Mouse (Mus musculus) kidney, postnatal 25 days (tissue): ENCODE results near the gene Slc25a29.
A peak's percentile ranks its signal among the peaks of the same experiment; 100 is the strongest.

ENCODE experiments used
- DNase-seq, 2 experiments: peaks; one replicate each; pipeline ENCODE4 v3.0.0; 2021; ENCODE audit warnings: mixed read lengths in 2 of 2

Slc25a29 gene

DNA sequence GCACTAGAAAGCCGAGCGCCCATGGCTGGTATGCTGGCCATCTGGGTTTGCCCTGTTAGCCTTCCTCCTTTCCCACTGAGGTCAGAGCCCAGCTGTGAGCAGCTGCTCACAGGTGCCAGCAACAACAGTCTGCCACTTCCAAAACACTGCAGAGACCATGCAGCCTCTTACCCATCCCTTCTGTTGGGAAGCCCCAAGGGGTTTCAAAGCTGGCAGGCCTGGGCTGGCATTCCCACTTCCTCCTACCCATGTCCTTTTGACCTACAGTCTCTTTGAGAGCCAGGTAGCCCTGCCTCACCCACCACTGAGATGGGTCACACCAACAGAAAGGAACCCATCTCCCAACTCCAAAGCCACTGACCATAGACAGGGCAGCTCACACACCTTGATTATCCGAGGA lies 2.3 kb downstream of the Slc25a29 start:
- peak in 1 of 2 experiments; percentile 28 for DNase-seq

DNA sequence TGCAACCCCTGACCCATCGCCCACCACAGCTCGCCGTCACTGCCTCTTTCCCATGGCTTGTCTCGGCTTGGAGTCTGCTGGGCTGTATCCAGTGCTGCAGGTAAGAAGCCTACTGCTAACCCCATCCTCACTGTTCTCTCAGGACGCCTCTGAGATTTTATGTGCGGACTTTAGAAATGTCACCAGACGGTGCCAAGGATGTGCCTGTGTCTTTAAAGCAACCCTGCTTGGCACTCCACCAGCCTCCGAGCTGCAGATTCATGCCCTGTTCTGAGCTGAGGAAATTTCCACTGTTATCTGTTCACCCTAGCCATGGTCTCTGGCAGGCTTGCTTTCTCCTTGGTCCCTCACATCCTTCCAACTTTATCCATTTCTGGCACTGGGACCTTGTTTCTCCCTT lies 2.8 kb downstream of the Slc25a29 start:
- peak; percentile 50 to 57 for DNase-seq

DNA sequence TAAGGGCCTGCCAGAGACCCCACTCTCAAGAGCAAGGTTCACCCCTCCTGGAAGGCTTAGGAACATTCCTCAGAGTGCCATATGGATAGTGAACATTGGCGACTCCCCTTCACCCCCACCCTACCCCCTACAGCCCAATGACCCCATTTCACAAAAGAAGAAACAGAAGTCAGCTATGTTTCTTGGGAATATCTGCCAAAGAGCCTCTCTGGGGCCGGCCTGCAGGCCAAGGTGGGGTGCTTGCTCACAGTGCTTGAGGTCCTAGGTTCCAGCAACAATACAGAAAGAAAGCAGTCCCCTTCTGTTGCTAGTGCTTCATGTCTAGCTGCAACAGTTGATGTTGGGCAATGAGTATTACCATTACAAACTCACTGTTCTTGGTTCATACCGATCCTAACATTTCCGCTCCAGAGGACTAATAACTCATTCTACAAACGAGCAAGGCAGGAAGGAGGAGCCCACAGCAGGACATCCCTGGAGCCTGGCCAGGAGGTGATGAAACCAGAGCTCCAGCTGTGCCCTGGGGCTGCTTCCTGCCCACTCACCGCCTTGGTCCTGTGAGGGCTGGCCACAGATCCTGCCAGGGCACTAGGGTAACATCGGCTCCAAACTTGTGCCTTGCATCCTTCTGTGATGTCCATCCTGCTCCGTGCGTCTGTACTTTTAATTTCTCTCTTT lies 3.6 kb downstream of the Slc25a29 start:
- peak; percentile 87 to 90 for DNase-seq

DNA sequence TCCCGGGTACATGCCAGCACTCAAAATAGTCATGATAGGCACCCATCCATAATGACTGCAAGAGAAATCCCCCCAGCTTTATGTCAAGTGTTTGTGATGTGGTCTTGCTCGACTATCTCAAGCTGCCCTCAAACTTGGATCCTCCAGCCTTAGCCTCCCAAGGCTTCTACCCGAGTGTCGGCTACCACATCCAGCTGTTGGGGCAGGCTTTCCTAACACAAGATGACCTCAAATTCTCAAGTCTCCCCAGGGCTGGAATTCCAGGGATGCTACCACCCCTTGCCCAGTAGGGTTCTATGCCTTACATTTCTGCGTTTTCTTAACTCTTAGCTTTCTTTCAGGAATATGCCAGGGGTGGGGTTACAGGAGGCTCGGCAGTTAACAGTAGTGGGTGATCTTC lies 5.3 kb downstream of the Slc25a29 start:
- peak in 1 of 2 experiments; percentile 18 for DNase-seq

DNA sequence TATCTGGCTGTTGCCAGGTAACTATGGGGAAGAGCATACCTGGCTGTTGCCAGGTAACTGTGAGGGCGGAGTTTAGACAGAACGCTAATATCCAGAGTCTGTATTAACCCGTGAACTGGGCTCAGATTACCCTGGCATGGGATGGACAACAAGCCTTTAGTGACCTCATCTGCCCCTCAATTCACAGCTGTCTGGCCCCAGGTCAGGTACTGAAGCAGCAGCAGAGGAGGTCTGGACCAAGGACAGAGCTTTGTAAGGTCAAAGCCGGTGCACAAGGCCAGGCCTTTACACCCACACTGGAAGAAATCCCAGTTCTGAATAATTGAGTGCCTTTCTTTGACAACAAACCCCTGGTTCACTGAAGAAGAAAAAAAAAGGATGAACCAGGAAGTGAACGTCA lies 6.0 kb downstream of the Slc25a29 start:
- peak in 1 of 2 experiments; percentile 61 for DNase-seq

DNA sequence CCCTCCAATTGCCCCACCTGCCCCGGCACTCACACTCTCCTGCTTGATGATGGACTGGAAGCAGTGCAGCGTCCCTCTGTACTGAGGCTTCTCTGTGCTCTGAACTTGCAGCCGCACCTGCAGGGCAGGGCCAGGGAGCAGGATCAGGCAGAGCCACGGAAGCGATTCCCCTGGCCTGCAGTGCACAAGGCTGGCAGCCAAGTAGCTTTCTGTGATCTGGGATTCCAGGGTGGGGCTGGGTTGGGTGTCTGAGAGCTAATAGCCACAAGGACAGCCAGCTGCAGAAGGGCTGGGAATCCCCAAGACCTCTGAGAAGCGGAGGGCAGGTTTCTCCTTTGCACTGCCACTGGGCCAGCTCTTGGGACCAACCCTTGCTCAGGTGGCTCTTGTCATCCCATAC lies 8.0 kb downstream of the Slc25a29 start:
- no peak for DNase-seq

DNA sequence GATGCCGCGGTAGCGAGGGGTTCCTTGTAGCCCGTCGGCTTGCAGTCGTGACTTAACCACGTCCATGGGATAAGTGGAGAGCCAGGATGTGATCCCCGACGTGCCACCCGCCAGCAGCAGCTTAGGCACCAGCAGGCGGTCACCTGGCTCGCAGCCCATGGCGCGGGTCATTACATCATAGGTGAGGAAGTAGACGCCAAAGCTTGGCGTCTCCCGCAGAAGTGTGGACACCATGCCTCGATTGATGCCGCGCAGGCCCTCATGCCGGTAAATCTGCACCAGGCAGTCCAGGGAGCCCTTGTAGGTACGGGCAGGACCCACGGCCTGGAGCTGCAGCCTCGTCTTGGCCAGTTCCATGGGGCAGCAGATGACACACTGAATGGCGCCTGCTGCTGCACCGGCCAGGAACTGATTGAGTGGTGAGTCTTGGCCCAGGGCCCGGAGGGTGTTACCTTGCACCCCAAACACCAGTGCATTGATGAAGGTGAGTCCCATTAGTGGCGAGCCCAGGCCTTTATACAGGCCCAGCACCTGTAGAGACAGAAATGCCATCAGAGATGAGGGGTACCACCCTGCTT lies 8.6 kb downstream of the Slc25a29 start:
- DNase-seq, result no peak

DNA sequence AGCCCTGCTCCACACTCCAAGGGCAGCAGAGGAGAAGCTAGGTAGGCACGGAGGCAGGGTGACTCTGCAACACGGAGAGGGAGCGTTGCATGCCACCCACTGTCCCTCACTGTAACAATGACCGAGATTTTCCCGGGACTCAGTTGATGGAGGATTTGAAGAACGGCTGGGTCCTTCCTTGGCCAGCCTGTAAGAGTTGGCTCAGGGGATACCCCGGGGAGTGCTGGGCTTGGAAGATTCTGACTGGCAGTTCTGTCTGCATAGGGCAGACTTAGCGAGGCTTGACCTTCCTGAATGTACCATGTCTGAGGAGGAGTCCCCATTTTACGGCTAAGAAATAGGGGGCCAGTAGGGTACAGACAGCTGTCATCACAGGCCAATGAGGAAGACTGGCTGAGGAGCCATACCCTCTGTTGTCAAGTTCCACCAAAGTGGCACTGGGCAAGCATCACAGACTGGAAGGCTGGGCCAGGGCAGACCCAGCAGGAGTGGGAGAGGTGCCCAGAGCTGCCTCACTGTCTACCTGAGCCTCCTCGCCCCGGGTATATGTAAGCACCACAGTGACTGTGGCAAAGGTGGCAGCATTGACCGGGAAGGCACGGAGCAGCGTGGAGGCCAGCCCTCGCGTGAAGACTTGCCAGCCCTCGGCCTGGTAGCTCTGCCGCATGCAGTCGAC lies 9.3 kb downstream of the Slc25a29 start:
- no peak for DNase-seq

DNA sequence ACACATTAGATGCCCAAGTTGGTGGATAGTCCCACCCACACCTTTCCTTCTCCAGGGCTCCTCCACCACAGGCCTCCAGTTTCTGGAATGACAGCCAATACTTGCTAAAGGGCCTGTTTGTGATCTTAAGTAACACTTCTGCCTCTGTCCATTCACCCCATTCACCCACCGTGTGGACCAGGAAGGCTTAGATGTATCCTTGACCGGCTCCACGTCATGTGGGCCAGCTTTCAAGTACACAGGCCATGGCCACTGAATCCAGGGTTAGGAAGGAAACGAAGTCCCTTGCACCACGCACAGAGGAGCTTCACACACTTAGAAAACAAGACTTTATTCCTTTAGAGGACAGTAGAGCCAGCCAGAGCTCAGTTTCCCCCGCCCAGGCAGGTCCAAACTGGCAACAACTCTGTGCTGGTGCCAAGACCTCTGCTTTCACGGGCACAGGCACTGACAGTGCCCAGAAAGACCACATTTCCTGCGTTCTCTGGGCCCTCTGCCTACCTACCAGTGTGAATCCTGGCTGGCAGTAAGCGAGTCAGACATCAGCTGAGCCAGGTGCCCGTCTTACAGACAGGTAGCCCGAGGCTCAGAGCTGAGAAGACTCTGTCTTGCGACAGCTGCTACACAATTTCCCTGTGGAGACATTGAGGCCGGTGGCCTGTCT lies 10.0 kb downstream of the Slc25a29 start:
- no peak for DNase-seq

DNA sequence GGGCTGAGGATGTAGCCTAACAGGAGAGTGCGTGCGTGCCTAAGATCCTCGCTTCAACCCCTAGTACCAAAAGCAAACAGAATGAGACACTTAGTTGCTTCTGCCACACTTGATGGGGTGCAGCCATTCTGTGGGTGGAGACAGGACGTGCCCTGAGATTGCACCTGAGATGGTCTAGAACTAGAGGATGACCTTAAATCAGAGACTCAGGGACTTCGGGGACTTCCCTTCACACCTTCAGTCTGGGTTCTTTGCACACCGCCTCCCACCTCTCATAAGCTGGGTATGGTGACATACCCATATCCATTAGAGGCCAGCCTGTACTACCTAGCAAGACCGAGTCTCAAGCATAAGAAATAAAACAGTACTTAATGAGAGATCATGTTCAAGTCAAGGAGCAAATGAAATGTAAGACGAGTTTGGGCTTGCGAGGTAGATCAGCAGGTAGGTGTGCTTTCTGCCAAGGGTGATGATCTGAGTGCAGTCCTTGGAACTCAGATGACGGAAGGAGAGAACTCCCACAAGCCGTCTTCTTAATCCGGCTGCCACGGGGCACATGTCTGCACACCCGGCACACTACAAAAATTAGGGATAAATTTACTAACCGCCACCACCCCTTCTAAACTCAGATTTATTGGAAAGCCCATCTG lies 11.3 kb downstream of the Slc25a29 start:
- DNase-seq, result no peak

DNA sequence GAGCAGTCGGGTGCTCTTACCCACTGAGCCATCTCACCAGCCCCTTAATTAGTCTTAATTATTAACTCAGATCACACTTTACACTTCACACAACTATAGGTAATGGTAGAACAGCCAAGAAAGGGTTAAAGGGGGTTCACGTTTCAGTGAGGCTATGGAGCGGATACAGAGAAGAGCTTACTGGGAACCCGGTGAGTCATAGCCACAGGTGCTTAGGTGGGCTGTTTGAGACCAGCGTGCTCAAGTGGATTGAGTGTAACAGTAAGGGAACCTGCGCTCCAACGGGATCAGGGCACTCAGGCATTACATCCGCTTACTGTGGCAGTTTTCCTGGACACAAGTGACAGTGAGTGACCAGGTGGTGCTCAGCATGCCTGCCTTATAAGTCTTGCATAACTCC lies 12.6 kb downstream of the Slc25a29 start:
- DNase-seq, result peak in 1 of 2 experiments; percentile 31

DNA sequence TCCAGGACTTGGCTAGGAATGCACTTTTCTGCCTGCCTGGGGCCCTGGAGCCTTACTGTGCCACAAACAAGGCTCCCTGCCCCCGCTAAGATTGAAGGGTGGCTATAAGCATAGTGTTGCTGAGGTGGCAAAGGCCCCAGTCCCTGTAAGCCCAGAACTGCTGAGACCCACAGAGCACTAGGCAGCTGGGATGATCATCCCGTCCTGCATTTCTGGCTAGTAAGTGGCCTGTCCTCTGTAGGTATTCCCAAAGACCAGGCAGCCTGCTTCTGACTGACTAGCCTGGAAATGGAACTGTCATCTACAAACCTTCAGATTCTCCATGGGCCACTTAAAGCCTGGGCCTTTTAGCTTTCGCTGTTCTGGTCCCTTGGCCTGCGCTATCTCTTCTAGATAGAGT lies 15.2 kb downstream of the Slc25a29 start:
- no peak for DNase-seq

DNA sequence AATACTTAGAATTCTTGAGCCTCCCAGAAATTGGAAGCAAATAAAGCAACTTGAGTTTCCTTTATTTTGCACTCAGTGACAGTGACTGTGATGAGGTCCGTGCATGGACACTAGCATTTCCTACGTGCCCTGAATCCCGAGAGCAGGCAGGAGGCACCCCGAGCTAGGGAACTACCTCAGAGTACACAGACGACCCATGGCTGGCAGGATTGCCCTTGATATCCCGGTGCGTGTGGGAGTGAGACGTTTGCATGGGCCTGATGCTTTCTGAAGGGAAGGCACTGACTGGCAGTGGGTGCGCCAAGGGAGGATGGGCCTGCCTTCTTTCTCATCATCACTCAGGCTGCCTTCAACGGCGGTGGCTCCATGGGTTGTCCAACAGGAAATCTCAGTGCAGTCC lies 19.1 kb downstream of the Slc25a29 start:
- peak in 1 of 2 experiments; percentile 28 for DNase-seq

DNA sequence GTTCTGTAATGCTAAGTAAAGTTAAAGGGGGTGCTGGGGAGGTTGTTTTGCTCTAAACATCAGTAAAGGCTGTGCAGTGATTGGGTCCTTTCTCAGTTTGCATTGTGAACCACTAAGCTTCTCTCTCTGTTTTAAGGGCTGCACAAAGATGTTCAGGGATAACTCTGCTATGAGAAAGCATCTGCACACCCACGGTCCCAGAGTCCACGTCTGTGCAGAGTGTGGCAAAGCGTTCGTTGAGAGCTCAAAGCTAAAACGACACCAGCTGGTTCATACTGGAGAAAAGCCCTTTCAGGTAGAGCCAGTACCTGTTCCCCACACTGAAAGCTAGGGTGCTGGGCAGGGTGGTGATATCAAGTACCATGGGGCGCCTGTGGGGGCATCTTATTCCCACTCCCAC lies 21.2 kb downstream of the Slc25a29 start:
- DNase-seq, result no peak

DNA sequence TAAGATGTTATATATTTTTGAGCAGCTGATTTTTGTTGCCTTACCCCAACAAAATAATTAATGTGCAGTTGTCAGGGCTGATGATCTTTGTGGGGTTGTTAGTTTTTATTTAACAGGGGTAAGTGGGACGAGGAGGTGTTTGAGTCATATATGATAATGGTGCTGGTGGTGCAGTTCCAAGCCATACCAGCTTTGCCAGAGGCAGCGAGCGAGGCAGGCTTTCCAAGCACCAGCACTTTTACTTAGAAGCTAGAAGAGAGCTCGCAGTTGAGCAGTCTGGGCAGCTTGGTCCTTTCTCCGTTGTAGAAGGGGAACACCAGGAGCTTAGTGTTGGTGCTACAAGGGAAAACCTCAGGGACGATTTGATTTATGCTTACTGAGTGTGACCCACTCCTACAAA lies 23.2 kb downstream of the Slc25a29 start:
- no peak for DNase-seq

DNA sequence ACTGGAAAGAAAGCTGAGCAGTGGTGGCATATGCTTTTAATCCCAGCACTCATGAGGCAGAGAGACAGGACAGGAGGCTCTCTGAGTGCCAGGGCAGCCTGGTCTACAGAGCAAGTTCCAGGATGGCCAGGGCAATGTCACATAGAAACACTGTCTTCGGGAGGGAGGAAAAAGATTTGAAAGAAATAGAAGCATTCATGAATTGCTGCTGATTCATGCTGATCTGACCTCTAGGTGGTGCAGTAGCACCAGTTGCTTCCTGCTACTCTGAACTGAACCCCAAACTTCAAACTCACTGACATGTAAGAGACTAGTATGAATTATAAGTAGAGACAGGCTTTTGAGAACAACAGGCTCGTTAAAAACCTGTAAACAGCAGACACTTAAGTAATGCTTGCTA lies 24.6 kb downstream of the Slc25a29 start:
- peak; percentile 31 to 59 for DNase-seq

DNA sequence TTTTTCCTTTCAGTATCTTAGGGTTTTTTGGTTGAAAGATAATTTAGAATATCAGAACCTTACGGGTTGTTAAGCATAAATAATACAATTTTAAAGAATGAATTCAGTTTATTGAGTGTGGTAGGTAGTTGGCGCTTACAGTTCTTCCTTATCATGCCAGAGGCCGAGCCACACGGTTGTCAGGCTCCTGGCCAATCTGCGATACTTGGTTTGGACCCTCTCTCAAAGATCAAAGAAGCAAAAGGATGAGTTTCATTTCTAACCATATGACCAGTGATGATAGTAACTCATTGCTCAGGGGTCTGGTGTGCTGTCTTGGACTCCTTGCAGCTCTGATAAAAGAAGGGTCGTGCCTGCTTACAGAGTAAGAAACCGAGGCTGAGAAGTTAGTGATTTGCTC lies 25.4 kb downstream of the Slc25a29 start:
- DNase-seq, result no peak

DNA sequence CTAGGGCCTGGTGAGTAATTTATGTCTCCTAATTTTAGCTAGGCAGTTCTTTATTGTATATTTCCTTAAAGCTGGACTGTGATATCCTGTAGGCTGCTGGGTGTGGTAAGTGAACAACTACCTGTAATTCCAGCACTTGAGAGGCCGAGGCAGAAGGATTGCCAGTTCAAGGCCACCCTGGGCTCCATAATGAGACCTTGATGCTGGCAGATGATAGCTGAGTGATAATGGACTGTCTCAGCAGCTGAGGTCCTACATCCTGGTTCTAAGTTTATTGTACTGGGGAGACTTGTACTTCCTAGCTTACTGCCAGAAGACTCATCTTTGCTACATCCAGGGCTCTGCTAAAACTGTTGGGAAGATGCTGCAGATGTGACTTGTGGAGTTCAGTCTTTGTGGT lies 25.9 kb downstream of the Slc25a29 start:
- no peak for DNase-seq

DNA sequence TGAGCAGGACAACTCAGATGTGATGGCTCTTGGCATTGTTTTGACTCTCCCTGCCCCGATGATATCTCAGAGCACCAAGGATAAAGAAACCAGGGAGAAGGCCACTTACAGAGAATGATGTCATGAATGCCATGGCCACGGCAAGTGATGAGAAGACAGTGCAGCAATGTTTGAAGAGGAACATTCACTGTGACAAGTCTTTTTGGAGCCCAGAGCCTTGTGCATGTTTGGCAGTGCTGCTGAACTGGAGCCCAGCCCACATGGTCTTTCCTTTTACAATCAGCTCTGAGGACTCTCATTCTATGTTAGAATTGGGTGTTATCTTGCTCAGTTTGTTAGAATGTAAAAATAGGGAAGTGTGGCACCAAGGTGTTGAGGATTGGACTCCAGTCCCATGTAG lies 27.2 kb downstream of the Slc25a29 start:
- DNase-seq, result no peak

DNA sequence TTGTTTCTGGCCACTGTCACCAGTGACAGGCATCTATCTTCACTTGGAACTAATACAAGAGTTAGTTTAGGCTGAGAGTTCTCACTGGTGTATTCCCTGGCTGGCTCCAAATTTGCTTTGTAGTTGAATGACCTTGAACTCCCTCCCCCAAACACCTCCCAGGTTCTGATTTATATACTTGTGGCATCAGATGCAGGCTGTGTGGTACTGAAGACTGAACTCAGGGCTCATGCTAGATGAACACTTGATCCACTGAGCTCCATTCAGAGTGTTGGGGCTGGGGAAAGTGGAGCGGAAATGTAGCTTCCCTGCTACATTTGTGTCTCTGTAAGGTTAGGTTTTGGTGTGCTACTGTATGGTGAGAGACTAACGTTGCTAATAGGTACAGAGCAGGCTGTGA lies 31.3 kb downstream of the Slc25a29 start:
- DNase-seq, result no peak

DNA sequence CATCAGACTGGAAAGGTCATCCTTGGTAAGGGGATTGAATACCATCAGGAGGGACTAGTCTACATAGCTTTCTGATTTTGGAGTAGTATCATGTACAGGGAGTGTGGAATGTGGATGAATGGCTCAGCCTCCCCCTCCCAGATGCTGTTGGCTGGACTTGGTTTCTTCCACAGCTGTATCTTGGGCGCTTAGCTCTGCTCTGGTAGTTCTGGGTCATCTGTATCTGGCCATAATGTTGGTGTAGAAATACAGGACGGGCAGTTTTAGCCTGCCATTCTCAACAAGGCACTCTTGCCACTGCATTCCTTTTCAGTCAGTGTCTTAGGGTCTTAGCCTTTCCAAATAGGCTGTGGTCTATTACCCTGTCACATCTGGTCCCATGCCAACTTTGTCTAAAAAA lies 34.1 kb downstream of the Slc25a29 start:
- DNase-seq, result no peak

DNA sequence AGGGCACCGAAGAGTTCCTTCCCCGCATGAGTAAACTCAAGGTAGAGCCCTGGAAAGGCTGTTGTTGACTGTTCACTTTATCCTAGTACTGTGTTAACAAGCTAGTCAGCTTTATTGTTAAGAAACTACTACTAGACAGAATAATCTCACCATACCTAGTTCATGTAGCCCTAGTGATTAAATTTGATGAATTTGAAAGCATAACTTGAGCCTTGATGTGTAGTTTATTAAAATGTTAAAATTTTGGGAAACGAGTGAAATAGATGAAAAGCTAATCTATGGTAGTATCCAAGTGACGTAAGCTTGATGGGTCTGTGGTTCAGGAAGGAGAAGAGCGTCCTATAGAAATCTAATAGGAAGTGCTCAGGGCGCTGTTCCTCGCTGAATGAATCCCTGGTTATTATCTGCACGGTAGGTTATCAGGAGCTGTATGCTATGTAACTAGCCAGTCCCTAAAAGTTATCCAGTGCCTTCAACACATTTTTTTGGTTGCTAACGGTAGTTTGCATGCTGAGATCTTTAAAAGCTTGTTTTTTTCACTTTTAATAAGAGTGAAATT lies 40.6 kb downstream of the Slc25a29 start:
- no peak for DNase-seq
